Mouse (Mus musculus) stomach, embryonic 14.5 days (tissue): ENCODE measurements around the gene S100a11. TPM values are rescaled to one million over a fixed set of nuclear protein-coding genes. Genes with fewer than 3 reads are reported as not detected.
A peak's percentile ranks its signal among the peaks of the same experiment; 100 is the strongest.
"Not testable (repeated sequence)": the region's sequence is repeated elsewhere in the genome, so short reads cannot be mapped to it uniquely, and the experiment has no call there.

Experiments used
- ATAC-seq: fragments of 200-750 bp; cut with Nextera tagmentation; 2 replicates; pipeline ENCODE4 v1.8.0; 2017; ENCODE audit warnings: low read depth, moderate TSS enrichment; ENCODE audit not compliant: insufficient number of reproducible peaks, insufficient read depth, low FRiP score
- H3K27ac ChIP-seq: fragments of 300-500 bp; sonication (generic); 2 replicates; pipeline ENCODE4 v1.5.1; 2014; ENCODE audit warnings: mild to moderate bottlenecking, low read length, moderate library complexity, mixed read lengths
- H3K27me3 ChIP-seq: fragments of 300-500 bp; sonication (generic); 2 replicates; pipeline ENCODE4 v1.6.1; 2014; ENCODE audit warnings: low read length, control low read depth, mixed read lengths; ENCODE audit not compliant: control insufficient read depth, insufficient read depth
- H3K36me3 ChIP-seq: fragments of 300-500 bp; sonication (generic); 2 replicates; pipeline ENCODE4 v1.6.1; 2014; ENCODE audit warnings: mild to moderate bottlenecking, control low read depth, low read length, moderate library complexity, mixed read lengths; ENCODE audit not compliant: control insufficient read depth, insufficient read depth
- H3K4me1 ChIP-seq: fragments of 300-500 bp; sonication (generic); 2 replicates; pipeline ENCODE4 v1.6.1; 2014; ENCODE audit warnings: low read length, control low read depth, mixed read lengths; ENCODE audit not compliant: control insufficient read depth, insufficient read depth
- H3K4me2 ChIP-seq: fragments of 300-500 bp; sonication (generic); replicated peaks from 2 replicates; pipeline ENCODE4 v1.6.1; 2014; ENCODE audit warnings: low read depth, low read length, control low read depth
- H3K4me3 ChIP-seq: fragments of 300-500 bp; sonication (generic); 2 replicates; pipeline ENCODE4 v1.5.1; 2014; ENCODE audit warnings: low read depth, low read length, control low read depth
- H3K9ac ChIP-seq: fragments of 300-500 bp; sonication (generic); replicated peaks from 2 replicates; pipeline ENCODE4 v1.6.1; 2014; ENCODE audit warnings: low read depth, mild to moderate bottlenecking, control low read depth, low read length, moderate library complexity, mixed read lengths
- H3K9me3 ChIP-seq: fragments of 300-500 bp; sonication (generic); 2 replicates; pipeline ENCODE4 v1.6.1; 2016; ENCODE audit warnings: low read depth, low read length, control low read depth; ENCODE audit not compliant: control insufficient read depth
- WGBS: fragments of 180-500 bp; shearing (Covaris S2); extraction: QIAGEN DNeasy Blood & Tissue Kit; methylation state at CpG from one replicate; pipeline ENCODE4 v1.1.7; 2014; 5-methylcytosine and 5-hydroxymethylcytosine counted together
- polyA plus RNA-seq: library from polyadenylated mRNA; unstranded; fragments of >200 nt; fragmentation: Nextera tagmentation; extraction: Ambion mirVana; gene quantifications from 2 replicates; pipeline ENCODE4 v1.2.1, GENCODE M21; 2014

The S100a11 gene
- 1,750 and 1,785 TPM in 2 replicates for polyA plus RNA-seq

DNA sequence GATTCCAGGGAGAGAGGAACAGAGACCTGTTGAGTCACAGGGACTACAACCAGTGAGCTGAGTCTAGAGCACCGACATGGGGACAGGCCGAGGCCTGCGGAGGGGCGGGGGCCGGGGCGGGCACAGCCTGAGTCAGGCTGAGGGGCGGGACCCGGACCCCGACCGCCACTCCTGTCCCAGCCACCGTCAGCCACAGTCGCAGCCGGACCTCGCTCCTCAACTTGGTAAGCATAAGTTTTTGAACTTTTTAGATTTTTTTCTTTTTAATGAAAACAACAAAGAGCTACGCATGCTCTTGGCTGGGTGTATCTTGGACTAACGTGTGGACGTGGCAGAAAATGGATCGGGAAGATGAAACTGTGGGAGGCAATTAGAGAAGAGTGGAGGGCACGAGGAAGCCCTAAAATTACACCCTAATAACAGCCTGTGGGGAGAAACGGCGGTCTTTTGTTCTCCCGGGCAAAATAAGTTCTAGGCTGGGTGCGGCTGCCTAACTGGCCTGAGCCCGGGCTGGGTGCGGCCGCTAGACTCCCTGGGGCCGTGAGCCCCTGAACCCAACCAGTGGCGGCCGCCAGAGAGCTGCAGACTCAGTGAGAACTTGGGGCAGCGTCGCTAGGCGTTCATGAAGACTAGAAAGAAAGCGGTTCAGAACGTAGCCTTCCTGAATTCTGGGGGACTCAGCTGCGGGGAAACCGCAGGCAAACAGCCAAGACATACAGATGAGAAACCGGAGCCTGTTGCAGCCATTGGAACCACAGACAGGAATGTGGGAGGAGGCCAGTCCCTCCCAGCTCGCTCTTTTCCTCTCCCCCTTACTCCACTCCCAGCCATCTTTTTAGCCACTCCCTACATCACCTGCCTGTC lies at the start of gene S100a11:
Gene S100a11 (plus strand): TSS at position 159 of the 864 bp plus-strand sequence.
- peaks cover 9% of the 10 kb centered on the region; the same call in 1 of the 2 replicates for H3K4me1 ChIP-seq
- H3K4me3 ChIP-seq, result peak within 1 kb of the TSS; percentile 64
- H3K27me3 ChIP-seq, result no peaks in the 10 kb centered on the region
- peak within 1 kb of the TSS; percentile 52 for H3K4me2 ChIP-seq
- H3K9ac ChIP-seq, result peak within 1 kb of the TSS; percentile 73
- ATAC-seq, result peak; percentile 95
- peak within 1 kb of the TSS; percentile 90 for H3K27ac ChIP-seq
- under 1% methylated on average over 38 of the region's 38 CpGs for WGBS
- H3K9me3 ChIP-seq, result no peaks in the 10 kb centered on the region
- no peaks in the 10 kb centered on the region; the same call in 1 of the 2 replicates for H3K36me3 ChIP-seq

DNA sequence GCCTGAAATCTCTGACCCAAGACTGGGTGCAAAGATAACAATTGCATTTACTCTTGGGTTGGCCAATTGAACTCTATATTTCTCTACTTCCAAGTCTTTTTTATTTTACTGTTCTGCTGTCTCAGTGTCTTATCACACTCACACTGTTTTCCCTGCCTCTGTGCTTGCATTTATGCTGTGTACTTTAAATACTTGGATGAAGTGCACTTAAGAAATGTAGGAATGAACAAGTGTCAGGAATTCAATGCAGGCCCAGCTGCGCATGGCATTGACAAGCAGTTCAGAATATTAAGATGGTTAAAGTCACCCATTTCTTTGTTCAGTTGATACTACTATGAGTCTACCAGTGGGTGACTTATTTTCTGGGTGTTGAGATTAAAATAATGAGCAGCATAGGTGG lies 40.2 kb upstream of the S100a11 start:
- no peak for ATAC-seq
- Histone ChIP-seq H3K4me2 (no peak overlapping the region), H3K27me3 (no peaks in the 10 kb centered on the region), H3K4me3 (no peak overlapping the region), H3K9ac (no peak overlapping the region), H3K4me1 (no peaks in the 10 kb centered on the region), H3K27ac (no peak overlapping the region), H3K9me3 (no peaks in the 10 kb centered on the region), H3K36me3 (no peaks in the 10 kb centered on the region)
- 76% methylated on average over 1 of the region's 1 CpGs for WGBS

DNA sequence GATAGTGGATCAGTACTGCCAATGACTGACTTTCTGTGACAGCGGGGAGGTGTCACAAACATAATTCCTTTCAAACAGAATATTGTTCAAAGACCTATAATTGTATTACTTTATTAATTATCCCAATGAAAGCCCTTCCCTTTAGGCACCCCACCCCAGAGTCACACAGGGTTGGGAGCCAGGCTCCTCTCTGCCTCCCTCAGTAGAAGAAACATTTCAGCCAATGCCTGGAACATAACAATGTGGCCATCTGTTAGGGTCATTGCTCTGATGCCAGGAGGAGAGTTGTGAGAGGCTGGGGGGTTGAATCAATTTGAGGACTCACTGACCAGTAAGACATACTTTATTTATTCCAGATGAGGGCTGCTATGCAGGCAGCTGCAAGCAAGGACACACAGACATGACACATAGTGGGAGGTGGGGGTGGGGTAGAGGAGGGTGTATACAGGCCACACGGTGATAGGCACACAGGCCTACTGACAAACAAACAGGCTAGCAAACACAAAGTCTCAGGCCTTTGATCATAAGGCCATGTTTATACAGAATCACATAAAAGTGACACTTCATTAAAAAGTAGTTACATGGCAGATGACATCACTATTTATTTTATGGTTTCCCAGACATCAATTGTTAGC lies 38.2 kb upstream of the S100a11 start:
- 67% methylated on average over 2 of the region's 2 CpGs for WGBS
- no peak for ATAC-seq
- no peak overlapping the region for H3K4me2 ChIP-seq

DNA sequence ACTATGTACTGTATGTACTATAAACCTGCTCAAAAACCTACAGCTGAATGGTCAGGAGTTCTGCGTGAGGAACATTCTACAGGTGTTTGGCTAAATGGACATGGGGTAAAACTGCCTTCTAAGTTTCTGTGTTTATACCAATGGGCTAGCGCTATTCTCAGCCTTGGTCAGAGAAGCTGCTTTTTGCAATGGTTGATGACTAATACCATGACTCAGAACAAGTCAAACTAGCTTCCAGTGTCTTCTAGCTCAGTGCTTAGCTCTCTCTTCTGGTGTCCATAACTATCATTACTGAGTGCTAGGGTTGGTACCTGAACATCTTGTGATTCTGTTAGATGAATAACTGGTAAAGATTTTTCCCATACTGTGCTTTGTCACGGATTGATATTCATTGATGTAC lies 34.7 kb upstream of the S100a11 start:
- H3K4me2 ChIP-seq, result no peak overlapping the region
- H3K4me1 ChIP-seq, result no peaks in the 10 kb centered on the region
- H3K4me3 ChIP-seq, result no peak overlapping the region
- no peak overlapping the region for H3K9ac ChIP-seq
- H3K27ac ChIP-seq, result no peak overlapping the region
- H3K27me3 ChIP-seq, result no peaks in the 10 kb centered on the region
- 83% methylated on average over 3 of the region's 3 CpGs for WGBS
- no peaks in the 10 kb centered on the region for H3K36me3 ChIP-seq
- H3K9me3 ChIP-seq, result no peaks in the 10 kb centered on the region
- ATAC-seq, result no peak

More for the DNA sequence above, 38.2 kb upstream of the S100a11 start:
- H3K9ac ChIP-seq, result no peak overlapping the region
- no peak overlapping the region for H3K27ac ChIP-seq
- no peaks in the 10 kb centered on the region for H3K9me3 ChIP-seq
- no peaks in the 10 kb centered on the region for H3K4me1 ChIP-seq
- H3K36me3 ChIP-seq, result no peaks in the 10 kb centered on the region
- no peaks in the 10 kb centered on the region for H3K27me3 ChIP-seq
- no peak overlapping the region for H3K4me3 ChIP-seq

DNA sequence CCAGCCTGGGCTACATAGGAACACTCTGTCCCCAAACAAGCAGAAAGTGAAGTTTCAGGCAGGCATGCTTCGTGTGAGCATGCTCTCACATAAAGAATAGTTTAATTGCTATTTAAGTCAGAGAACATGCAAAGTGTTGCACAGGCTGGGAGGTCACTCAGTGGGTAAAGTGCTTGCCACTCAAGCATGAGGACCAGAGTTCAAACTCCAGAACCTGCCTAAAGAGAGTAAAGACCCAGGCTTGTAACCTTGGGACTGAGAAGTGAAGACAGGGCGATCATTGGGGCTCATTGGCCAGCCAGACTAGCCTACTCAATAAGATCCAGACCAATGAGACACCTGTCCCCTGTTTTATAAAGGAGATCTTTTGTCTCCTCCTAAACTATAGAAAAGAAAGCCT lies 31.7 kb upstream of the S100a11 start:
- ATAC-seq, result no peak
- H3K36me3 ChIP-seq, result no peaks in the 10 kb centered on the region
- 85% methylated on average over 2 of the region's 2 CpGs for WGBS

DNA sequence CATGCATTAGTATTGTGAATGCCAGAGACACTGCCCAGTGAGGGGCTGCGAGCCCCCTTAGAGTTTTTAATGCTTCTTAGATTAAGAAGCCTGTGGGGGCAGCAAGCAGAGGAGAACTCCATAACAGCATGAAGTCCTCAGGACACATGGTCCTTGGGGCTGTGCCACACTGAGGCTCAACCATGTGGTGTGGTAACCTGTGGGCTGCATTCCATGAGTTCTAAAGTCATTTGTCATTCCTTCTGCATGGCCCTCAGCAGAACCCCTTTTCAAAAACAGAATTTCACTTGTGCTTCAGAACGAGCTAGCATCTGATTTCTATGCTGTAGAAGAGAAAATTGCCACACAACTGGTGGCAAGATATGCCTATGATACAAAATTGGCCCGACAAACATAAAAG lies 28.1 kb upstream of the S100a11 start:
- no peak for ATAC-seq
- H3K9ac ChIP-seq, result no peak overlapping the region
- H3K4me1 ChIP-seq, result no peaks in the 10 kb centered on the region
- no peaks in the 10 kb centered on the region for H3K36me3 ChIP-seq
- no peaks in the 10 kb centered on the region for H3K9me3 ChIP-seq
- no peak overlapping the region for H3K4me3 ChIP-seq
- no peak overlapping the region for H3K27ac ChIP-seq
- no peak overlapping the region for H3K4me2 ChIP-seq
- 72% methylated on average over 3 of the region's 3 CpGs for WGBS
- H3K27me3 ChIP-seq, result no peaks in the 10 kb centered on the region

More for the DNA sequence above, 31.7 kb upstream of the S100a11 start:
- H3K4me1 ChIP-seq, result no peaks in the 10 kb centered on the region
- H3K9ac ChIP-seq, result no peak overlapping the region
- H3K9me3 ChIP-seq, result no peaks in the 10 kb centered on the region
- no peak overlapping the region for H3K4me2 ChIP-seq
- no peak overlapping the region for H3K4me3 ChIP-seq
- H3K27me3 ChIP-seq, result no peaks in the 10 kb centered on the region
- no peak overlapping the region for H3K27ac ChIP-seq

DNA sequence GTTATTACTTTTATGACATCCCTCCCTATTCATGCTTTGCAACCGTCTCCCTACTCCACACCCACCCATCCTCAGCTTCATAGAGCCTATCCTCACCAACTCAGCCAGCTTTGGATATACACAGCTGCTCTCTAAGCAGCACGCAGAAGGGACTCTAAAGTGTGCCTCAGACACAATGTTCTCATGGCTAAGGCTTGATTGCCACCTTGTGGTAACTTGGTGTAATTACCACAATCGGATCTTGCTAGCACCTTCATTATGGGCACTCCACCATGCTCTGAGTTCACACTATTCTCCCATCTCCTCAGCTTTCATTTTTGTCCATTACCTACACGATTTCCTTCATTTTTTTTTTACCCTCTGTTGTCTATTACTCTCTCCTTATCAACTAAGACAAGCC lies 26.3 kb upstream of the S100a11 start:
- H3K27me3 ChIP-seq, result no peaks in the 10 kb centered on the region
- WGBS, result under 1% methylated on average over 4 of the region's 4 CpGs
- H3K9ac ChIP-seq, result no peak overlapping the region
- H3K4me1 ChIP-seq, result no peaks in the 10 kb centered on the region
- no peak overlapping the region for H3K4me3 ChIP-seq
- no peaks in the 10 kb centered on the region for H3K36me3 ChIP-seq
- H3K27ac ChIP-seq, result no peak overlapping the region
- no peak overlapping the region for H3K4me2 ChIP-seq
- peak; percentile 68; the same call in 1 of the 2 replicates for ATAC-seq
- no peaks in the 10 kb centered on the region for H3K9me3 ChIP-seq

DNA sequence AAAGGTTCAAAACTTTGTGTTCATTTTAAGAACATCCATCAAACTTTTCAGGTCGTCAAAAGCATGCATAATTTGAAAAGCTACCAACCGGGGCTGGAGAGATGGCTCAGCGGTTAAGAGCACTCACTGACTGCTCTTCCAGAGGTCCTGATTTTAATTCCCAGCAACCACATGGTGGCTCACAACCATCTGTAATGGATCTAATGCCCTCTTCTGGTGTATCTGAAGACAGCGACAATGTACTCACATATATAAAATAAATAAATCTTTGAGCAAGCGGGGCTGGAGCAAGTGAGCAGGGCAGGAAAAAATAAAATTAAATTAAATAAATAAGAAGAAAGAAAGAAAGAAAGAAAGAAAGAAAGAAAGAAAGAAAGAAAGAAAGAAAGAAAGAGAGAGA lies 25.5 kb upstream of the S100a11 start:
- not testable (repeated sequence) for ATAC-seq, H3K4me3 ChIP-seq, H3K27me3 ChIP-seq, H3K9ac ChIP-seq, H3K36me3 ChIP-seq, H3K4me1 ChIP-seq, H3K27ac ChIP-seq, H3K9me3 ChIP-seq, H3K4me2 ChIP-seq
- 29% methylated on average over 5 of the region's 5 CpGs for WGBS
